Mouse (Mus musculus): ENCODE data around the gene Casc1.
"Not testable (repeated sequence)": the region's sequence is repeated elsewhere in the genome, so short reads cannot be mapped to it uniquely, and the experiment has no call there.

Gene Casc1

DNA sequence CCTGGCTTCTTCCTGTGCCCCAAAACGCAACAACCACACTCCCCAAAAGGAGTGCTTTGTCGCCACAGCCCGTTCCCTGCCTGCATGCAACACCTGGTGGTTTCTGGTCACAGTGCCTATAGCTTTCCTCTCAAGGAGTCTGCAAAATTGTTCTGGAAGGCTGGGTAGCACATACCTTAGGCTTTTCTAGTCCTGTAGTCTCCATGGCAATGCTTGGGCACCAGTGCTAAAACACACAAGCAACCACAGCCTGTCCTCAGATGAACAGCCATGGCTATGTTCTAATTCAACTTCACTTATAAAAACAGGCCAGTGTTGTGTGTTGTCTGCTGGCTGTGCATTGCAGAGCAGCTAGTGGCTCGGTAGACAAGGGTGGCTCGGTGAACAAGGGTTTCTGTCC is 74.0 kb downstream of the Casc1 start:
- no peak for DNase-seq (ENCODE audit: low spot score)

DNA sequence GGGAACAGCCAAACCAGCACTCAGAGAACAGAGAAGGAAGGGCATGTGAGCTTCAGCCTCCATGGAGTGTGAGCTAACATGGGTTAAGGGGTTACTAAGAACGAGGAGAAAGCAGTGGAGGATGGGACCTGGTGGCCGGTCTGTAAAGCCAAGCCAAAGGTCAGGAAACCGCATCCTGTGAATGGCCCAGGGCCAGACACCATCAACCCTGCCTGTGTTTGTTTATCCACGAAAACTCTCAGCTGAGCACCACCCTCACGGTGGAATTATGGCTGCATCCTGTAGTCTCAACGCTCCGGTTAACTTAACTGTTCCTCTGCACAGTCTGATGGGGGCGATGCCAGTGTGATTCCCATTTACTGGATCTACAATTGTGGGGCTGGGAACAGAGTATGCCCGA is 75.0 kb downstream of the Casc1 start:
- no peak for DNase-seq (ENCODE audit: low spot score)

DNA sequence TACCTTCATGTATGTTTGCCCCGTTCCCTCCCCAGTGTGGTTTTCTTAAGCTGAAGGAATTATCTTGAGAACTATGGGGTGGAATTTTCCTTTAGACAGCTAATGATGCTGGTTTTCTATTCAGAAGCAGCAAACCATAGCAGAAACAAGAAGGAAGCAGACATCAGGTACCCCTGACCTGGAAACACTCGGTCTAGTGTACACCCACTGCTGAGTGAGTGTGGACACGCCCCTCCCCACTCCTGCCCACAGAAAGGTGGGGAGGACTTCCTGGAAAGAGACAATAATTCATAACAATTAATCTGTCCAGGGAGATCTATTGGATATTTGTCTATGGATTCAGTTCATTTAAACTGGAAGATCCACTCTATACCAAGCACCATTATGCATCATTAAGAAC is 75.5 kb downstream of the Casc1 start:
- no peak for DNase-seq (ENCODE audit: low spot score)

DNA sequence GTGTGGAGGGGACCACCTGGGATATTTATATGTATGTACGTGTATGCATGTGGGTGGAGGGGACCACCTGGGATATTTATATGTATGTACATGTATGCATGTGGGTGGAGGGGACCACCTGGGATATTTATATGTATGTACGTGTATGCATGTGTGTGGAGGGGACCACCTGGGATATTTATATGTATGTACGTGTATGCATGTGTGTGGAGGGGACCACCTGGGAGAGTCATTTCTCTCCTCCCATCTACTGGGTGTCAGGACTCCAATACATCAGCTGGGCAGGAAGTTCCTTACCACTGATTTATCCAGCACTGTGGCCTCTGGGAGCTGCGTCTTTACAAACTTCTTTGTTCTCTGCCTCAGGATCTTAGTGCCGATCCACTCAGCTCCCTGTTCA is 77.8 kb downstream of the Casc1 start:
- not testable (repeated sequence) for DNase-seq (ENCODE audit: low spot score)

DNA sequence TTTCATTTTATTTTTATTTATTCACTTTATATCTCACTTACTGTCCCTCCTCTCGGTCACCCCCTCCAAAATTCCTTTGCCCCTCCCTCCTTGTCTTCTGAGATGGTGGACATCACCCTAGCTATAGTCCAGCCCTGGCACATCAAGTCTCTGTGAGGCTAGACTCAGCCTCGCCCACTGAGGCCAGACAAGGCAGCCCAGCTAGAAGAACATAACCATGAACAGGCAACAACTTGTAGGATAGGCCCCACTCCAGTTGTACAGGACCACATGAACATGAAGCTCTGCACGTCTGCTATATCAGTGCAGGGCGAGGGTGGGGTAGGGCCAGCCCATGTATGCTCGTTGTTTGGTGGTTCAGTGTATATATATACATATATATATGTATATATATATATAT is 78.8 kb downstream of the Casc1 start:
- DNase-seq (ENCODE audit: low spot score): no peak

DNA sequence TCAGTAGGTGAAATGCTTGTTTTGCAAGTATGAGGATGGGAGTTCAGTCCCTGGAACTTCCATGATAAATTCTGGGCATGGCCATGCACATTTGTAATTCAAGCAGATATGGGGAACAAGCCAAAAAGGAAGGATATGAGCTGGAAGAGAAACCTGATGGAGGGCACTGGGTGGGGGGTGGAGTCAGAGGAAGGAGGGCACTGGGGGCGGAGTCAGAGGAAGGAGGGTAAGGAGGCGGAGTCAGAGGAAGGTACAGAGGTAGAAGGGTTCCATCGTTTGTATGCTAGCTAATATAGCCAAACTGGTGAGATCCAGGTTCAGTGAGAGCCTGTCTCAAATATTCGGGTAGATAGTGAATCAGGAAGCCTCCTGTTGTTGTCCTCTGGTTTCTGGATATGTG is 81.2 kb downstream of the Casc1 start:
- no peak for DNase-seq (ENCODE audit: low spot score)

DNA sequence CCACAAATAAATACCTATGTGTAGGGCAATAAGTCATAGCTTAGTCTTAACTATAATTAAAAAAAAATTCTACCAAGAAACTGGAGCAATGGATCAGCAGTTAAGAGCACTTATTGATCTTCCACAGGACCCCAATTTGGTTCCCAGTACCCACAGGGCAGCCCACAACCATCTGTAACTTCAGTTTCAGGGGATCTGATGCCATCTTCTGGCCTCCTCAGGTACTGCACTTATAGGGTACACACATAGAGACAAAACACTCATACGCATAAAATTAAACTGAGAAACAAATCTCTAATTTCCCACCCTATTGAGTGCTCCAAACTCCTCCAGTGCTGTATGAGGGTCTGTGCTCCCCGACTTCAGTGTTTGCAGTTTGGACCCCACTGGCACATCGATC is 83.2 kb downstream of the Casc1 start:
- no peak for DNase-seq (ENCODE audit: low spot score)

DNA sequence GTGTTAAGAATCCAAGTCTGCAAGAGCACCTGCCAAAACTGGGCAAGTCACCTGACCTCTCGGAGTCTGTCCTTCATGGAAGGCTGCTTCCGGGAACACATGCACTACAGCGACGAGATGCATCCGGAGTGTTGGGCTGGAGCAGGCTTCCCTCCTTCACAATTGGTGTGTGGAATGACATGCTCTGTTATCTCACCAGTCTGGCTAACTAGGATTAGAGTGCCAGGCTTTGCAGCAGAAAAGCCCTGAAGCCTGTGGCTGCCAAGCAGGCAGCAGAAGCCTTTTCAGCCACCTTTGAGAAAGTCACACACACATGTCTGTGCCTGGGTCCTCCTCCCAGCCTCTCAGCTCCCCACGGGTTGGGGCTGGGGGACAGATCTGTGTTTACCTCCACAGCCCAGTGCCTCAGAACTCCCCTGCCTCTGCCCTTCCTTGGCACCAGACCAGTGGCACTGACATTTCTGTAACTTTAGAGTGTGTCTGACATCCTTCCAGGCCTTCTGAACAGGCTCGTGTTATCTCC is 85.2 kb downstream of the Casc1 start:
- DNase-seq (ENCODE audit: low spot score): no peak
